Mouse (Mus musculus) naive thymus-derived CD4-positive, alpha-beta T cell, adult 5 months (primary cell): ENCODE data around the gene Prr19. TPM values are rescaled to one million over a fixed set of nuclear protein-coding genes. Genes with fewer than 3 reads are reported as not detected.

Source experiments
- polyA plus RNA-seq: library from polyadenylated mRNA; unstranded; fragments of 100-300 nt; shearing (Covaris generic); gene quantifications from one replicate; pipeline ENCODE4 v1.2.1, GENCODE M21; 2017

Prr19 gene
- polyA plus RNA-seq = not detected

GRCm38 (mm10) chr7:25301063-25301462 is at the start of gene Prr19:
Prr19 (plus strand) TSS chr7:25301411.

GRCm38 (mm10) chr7:25267301-25267750 is 33.9 kb upstream of the Prr19 start, which contains the start of gene Cic:
Cic (plus strand) TSS chr7:25267704.

GRCm38 (mm10) chr7:25297454-25298325 is 3.5 kb upstream of the Prr19 start, which contains the start of gene Pafah1b3:
Pafah1b3 (minus strand) TSS chr7:25297986.

GRCm38 (mm10) chr7:25305956-25306613 is 4.9 kb downstream of the Prr19 start, which contains the start of gene Tmem145:
Tmem145 (plus strand) TSS chr7:25306106.

GRCm38 (mm10) chr7:25316532-25317445 is 15.6 kb downstream of the Prr19 start, which contains the start of gene Megf8:
Megf8 (plus strand) TSS chr7:25317164.

Other genes with a start within 250 kb of the Prr19 start
- 2.4 TPM for gene Grik5, start 229.1 kb upstream of the Prr19 start, polyA plus RNA-seq
- 39.2 TPM for gene Zfp574, start 228.8 kb upstream of the Prr19 start, polyA plus RNA-seq
- gene Pou2f2, start 121.7 kb upstream of the Prr19 start, polyA plus RNA-seq = 7.1 TPM
- 133 TPM for gene Dedd2, start 80.8 kb upstream of the Prr19 start, polyA plus RNA-seq
- gene Zfp526, start 80.0 kb upstream of the Prr19 start, polyA plus RNA-seq = 2.0 TPM
- gene Gsk3a, start 63.6 kb upstream of the Prr19 start, polyA plus RNA-seq = 90.3 TPM
- 7.3 TPM for gene Erf, start 50.6 kb upstream of the Prr19 start, polyA plus RNA-seq
- gene Cic, start 33.7 kb upstream of the Prr19 start, polyA plus RNA-seq = 43.5 TPM
- gene Pafah1b3, start 3.4 kb upstream of the Prr19 start, polyA plus RNA-seq = 9.6 TPM
- not detected for gene Tmem145, start 4.7 kb downstream of the Prr19 start, polyA plus RNA-seq
- gene Megf8, start 15.8 kb downstream of the Prr19 start, polyA plus RNA-seq = not detected
- not detected for gene Cnfn, start 68.3 kb downstream of the Prr19 start, polyA plus RNA-seq
- 9.5 TPM for gene Lipe, start 97.3 kb downstream of the Prr19 start, polyA plus RNA-seq
- gene Cxcl17, start 111.5 kb downstream of the Prr19 start, polyA plus RNA-seq = not detected
- gene Ceacam1, start 176.2 kb downstream of the Prr19 start, polyA plus RNA-seq = 0.40 TPM
- gene Ceacam2, start 238.4 kb downstream of the Prr19 start, polyA plus RNA-seq = not detected